23 mouse cellular contexts compared by ENCODE assay signal in genomic region chr13:57515737-57516136, GRCm38 (mm10).
"Had no signal": no experiment of that assay in that cellular context is flagged by ENCODE, and none has a peak within 500 bp of the region (broad histone marks: within the 10 kb centered on the region; RNA-seq: fewer than 3 reads in every experiment).

No protein-coding gene starts in this region.

- DNase-seq: gastrocnemius, postnatal 14 days; gastrocnemius, postnatal 36 days; heart, adult 18-20 months; heart, postnatal 10 days; heart, postnatal 4 days; kidney, adult 18-20 months; kidney, adult 8-10 months; kidney, postnatal 14 days; kidney, postnatal 36 days; layer of hippocampus, adult 9-11 months; layer of hippocampus, postnatal 36 days; left cerebral cortex, postnatal 4 days had no signal

- H3K36me3 ChIP-seq: heart, embryonic 10.5 days; heart, embryonic 12.5 days; hindbrain, embryonic 13.5 days; hindbrain, embryonic 15.5 days; intestine, embryonic 15.5 days; limb, embryonic 13.5 days; limb, embryonic 15.5 days; liver, embryonic 12.5 days had no signal

- H3K4me3 ChIP-seq: heart, embryonic 10.5 days; heart, embryonic 12.5 days; hindbrain, embryonic 13.5 days; hindbrain, embryonic 15.5 days; intestine, embryonic 15.5 days; limb, embryonic 13.5 days; limb, embryonic 15.5 days; liver, embryonic 12.5 days had no signal

- H3K9ac ChIP-seq: heart, embryonic 12.5 days; hindbrain, embryonic 13.5 days; hindbrain, embryonic 15.5 days; intestine, embryonic 15.5 days; limb, embryonic 13.5 days; limb, embryonic 15.5 days; liver, embryonic 12.5 days; liver, embryonic 14.5 days had no signal

- H3K27ac ChIP-seq: heart, embryonic 10.5 days; hindbrain, embryonic 15.5 days; intestine, embryonic 15.5 days; limb, embryonic 13.5 days; limb, embryonic 15.5 days; liver, embryonic 12.5 days; liver, embryonic 14.5 days had no signal

- H3K4me1 ChIP-seq: heart, embryonic 12.5 days; intestine, embryonic 15.5 days; liver, embryonic 12.5 days had no signal

- H3K9me3 ChIP-seq: heart, embryonic 10.5 days; heart, embryonic 12.5 days; hindbrain, embryonic 13.5 days; hindbrain, embryonic 15.5 days; intestine, embryonic 15.5 days; limb, embryonic 13.5 days; limb, embryonic 15.5 days; liver, embryonic 12.5 days had no signal

- H3K27me3 ChIP-seq: heart, embryonic 12.5 days; hindbrain, embryonic 13.5 days; hindbrain, embryonic 15.5 days; intestine, embryonic 15.5 days; limb, embryonic 13.5 days; limb, embryonic 15.5 days; liver, embryonic 12.5 days had no signal

- ATAC-seq: inflammation-experienced regulatory T-cells, adult 6 months; intestine, embryonic 15.5 days; intestine, postnatal 0 days; liver, embryonic 12.5 days had no signal

- H3K4me2 ChIP-seq: heart, embryonic 12.5 days; hindbrain, embryonic 13.5 days; hindbrain, embryonic 15.5 days; intestine, embryonic 15.5 days; limb, embryonic 13.5 days; limb, embryonic 15.5 days; liver, embryonic 12.5 days had no signal
